Mouse (Mus musculus) heart, embryonic 15.5 days (tissue): Measurements from ENCODE around the gene Smarcd1. TPM values are rescaled to one million over a fixed set of nuclear protein-coding genes. Genes with fewer than 3 reads are reported as not detected.

Source experiments
- ATAC-seq: fragments of 200-750 bp; cut with Nextera tagmentation; replicated peaks from 2 replicates; pipeline ENCODE4 v1.8.0; 2017; ENCODE audit warnings: low read depth, moderate TSS enrichment; ENCODE audit not compliant: insufficient number of reproducible peaks, insufficient read depth, low FRiP score
- H3K27ac ChIP-seq: fragments of 300-500 bp; sonication (generic); 2 replicates; pipeline ENCODE4 v1.5.1; 2015; ENCODE audit warnings: mild to moderate bottlenecking, inconsistent platforms
- H3K27me3 ChIP-seq: fragments of 300-500 bp; sonication (generic); 2 replicates; pipeline ENCODE4 v1.6.1; 2015; ENCODE audit warnings: inconsistent platforms
- H3K36me3 ChIP-seq: fragments of 300-500 bp; sonication (generic); 2 replicates; pipeline ENCODE4 v1.6.1; 2015; ENCODE audit warnings: mild to moderate bottlenecking, inconsistent platforms
- H3K4me1 ChIP-seq: fragments of 300-500 bp; sonication (generic); replicated peaks from 2 replicates; pipeline ENCODE4 v1.6.1; 2015; ENCODE audit warnings: inconsistent platforms
- H3K4me2 ChIP-seq: fragments of 300-500 bp; sonication (generic); 2 replicates; pipeline ENCODE4 v1.6.1; 2015; ENCODE audit warnings: inconsistent platforms, mild to moderate bottlenecking, moderate library complexity
- H3K4me3 ChIP-seq: fragments of 300-500 bp; sonication (generic); 2 replicates; pipeline ENCODE4 v1.5.1; 2015; ENCODE audit warnings: mild to moderate bottlenecking, inconsistent platforms
- H3K9ac ChIP-seq: fragments of 300-500 bp; sonication (generic); 2 replicates; pipeline ENCODE4 v1.6.1; 2015; ENCODE audit warnings: mild to moderate bottlenecking, inconsistent platforms
- H3K9me3 ChIP-seq: fragments of 300-500 bp; sonication (generic); replicated peaks from 2 replicates; pipeline ENCODE4 v1.6.1; 2016; ENCODE audit warnings: inconsistent platforms
- WGBS: fragments of 180-500 bp; shearing (Covaris S2); methylation state at CpG from one replicate; pipeline ENCODE4 v1.1.7; 2015; ENCODE audit warnings: mixed read lengths; 5-methylcytosine and 5-hydroxymethylcytosine counted together
- polyA plus RNA-seq: library from polyadenylated mRNA; unstranded; fragments of >200 nt; fragmentation: Nextera tagmentation; extraction: Ambion mirVana; gene quantifications from 2 replicates; pipeline ENCODE4 v1.2.1, GENCODE M21; 2015

Gene Smarcd1
- polyA plus RNA-seq, 1 experiment from 2014 or later, result 17.7 TPM

- Histone ChIP-seq H3K4me1 (peaks cover 48% of the 10 kb centered on the region), H3K4me2 (peak overlapping the region; percentile 77), H3K27me3 (no peaks in the 10 kb centered on the region), H3K36me3 (peaks cover 42% of the 10 kb centered on the region), H3K9ac (peak overlapping the region; percentile 44), H3K27ac (peak overlapping the region; percentile 100), H3K4me3 (peak overlapping the region; percentile 32), H3K9me3 (no peaks in the 10 kb centered on the region)
- peak; percentile 52 for ATAC-seq
- WGBS, result 36% methylated on average over 7 of the region's 7 CpGs
Measured at GRCm38 (mm10) chr15:99704881-99705280, 3.0 kb downstream of the Smarcd1 start.

GRCm38 (mm10) chr15:99705440-99706048, 3.6 kb downstream of the Smarcd1 start, which contains the start of gene Gm17349:
TSS of gene Gm17349 (minus strand) at chr15:99705490.
- Histone ChIP-seq H3K4me3 (peak within 1 kb of the TSS; percentile 32), H3K4me1 (peaks cover 49% of the 10 kb centered on the region), H3K4me2 (peak within 1 kb of the TSS; percentile 77), H3K36me3 (peaks cover 49% of the 10 kb centered on the region), H3K9ac (peak within 1 kb of the TSS; percentile 44), H3K27ac (peak within 1 kb of the TSS; percentile 100), H3K9me3 (no peaks in the 10 kb centered on the region), H3K27me3 (no peaks in the 10 kb centered on the region)
- no peak for ATAC-seq
- 68% methylated on average over 11 of the region's 11 CpGs for WGBS

GRCm38 (mm10) chr15:99708176-99708575, 6.2 kb downstream of the Smarcd1 start:
- H3K27ac ChIP-seq, result no peak overlapping the region
- H3K36me3 ChIP-seq, result peaks cover 75% of the 10 kb centered on the region
- H3K4me3 ChIP-seq, result no peak overlapping the region
- H3K4me2 ChIP-seq, result no peak overlapping the region
- H3K9me3 ChIP-seq, result no peaks in the 10 kb centered on the region
- peaks cover 34% of the 10 kb centered on the region for H3K4me1 ChIP-seq
- H3K27me3 ChIP-seq, result no peaks in the 10 kb centered on the region
- H3K9ac ChIP-seq, result no peak overlapping the region
- no peak for ATAC-seq
- WGBS, result 92% methylated on average over 13 of the region's 13 CpGs

- no peak overlapping the region for H3K9ac ChIP-seq
- H3K27ac ChIP-seq, result no peak overlapping the region
- no peak overlapping the region for H3K4me3 ChIP-seq
- peaks cover 33% of the 10 kb centered on the region for H3K4me1 ChIP-seq
- ATAC-seq, result no peak
- H3K9me3 ChIP-seq, result no peaks in the 10 kb centered on the region
- no peaks in the 10 kb centered on the region for H3K27me3 ChIP-seq
- WGBS, result 85% methylated on average over 10 of the region's 10 CpGs
- peaks cover 79% of the 10 kb centered on the region for H3K36me3 ChIP-seq
- H3K4me2 ChIP-seq, result no peak overlapping the region
Measured at GRCm38 (mm10) chr15:99710221-99711190, 8.6 kb downstream of the Smarcd1 start.

- WGBS, result 66% methylated on average over 3 of the region's 3 CpGs
- H3K4me2 ChIP-seq, result no peak overlapping the region
- H3K9ac ChIP-seq, result no peak overlapping the region
- H3K9me3 ChIP-seq, result no peaks in the 10 kb centered on the region
- no peak overlapping the region for H3K4me3 ChIP-seq
- peaks cover 72% of the 10 kb centered on the region for H3K36me3 ChIP-seq
- H3K4me1 ChIP-seq, result peaks cover 36% of the 10 kb centered on the region
- no peak for ATAC-seq
- no peaks in the 10 kb centered on the region for H3K27me3 ChIP-seq
- H3K27ac ChIP-seq, result no peak overlapping the region
Measured at GRCm38 (mm10) chr15:99711491-99711890, 9.6 kb downstream of the Smarcd1 start.

GRCm38 (mm10) chr15:99712666-99713559, 11.0 kb downstream of the Smarcd1 start:
- peak overlapping the region; percentile 17; the same call in 1 of the 2 replicates for H3K9ac ChIP-seq
- 60% methylated on average over 13 of the region's 13 CpGs for WGBS
- no peak overlapping the region for H3K4me2 ChIP-seq
- H3K27ac ChIP-seq, result peak overlapping the region; percentile 84
- no peak overlapping the region for H3K4me3 ChIP-seq
- peaks cover 58% of the 10 kb centered on the region for H3K36me3 ChIP-seq
- no peak for ATAC-seq
- no peaks in the 10 kb centered on the region for H3K9me3 ChIP-seq
- peaks cover 47% of the 10 kb centered on the region for H3K4me1 ChIP-seq
- no peaks in the 10 kb centered on the region for H3K27me3 ChIP-seq

GRCm38 (mm10) chr15:99713569-99713968, 11.6 kb downstream of the Smarcd1 start:
- peaks cover 51% of the 10 kb centered on the region for H3K36me3 ChIP-seq
- no peak for ATAC-seq

GRCm38 (mm10) chr15:99714206-99714605, 12.3 kb downstream of the Smarcd1 start:
- Histone ChIP-seq H3K9me3 (no peaks in the 10 kb centered on the region), H3K4me2 (no peak overlapping the region), H3K27ac (peak overlapping the region; percentile 84), H3K9ac (no peak overlapping the region), H3K27me3 (no peaks in the 10 kb centered on the region), H3K36me3 (peaks cover 45% of the 10 kb centered on the region), H3K4me3 (no peak overlapping the region), H3K4me1 (peaks cover 47% of the 10 kb centered on the region)
- 41% methylated on average over 4 of the region's 4 CpGs for WGBS
- 0 out of 2 replicates have a peak, but pooled peaks have one; percentile 7 for ATAC-seq

More at GRCm38 (mm10) chr15:99713569-99713968, 11.6 kb downstream of the Smarcd1 start:
- H3K27me3 ChIP-seq, result no peaks in the 10 kb centered on the region
- WGBS, result 66% methylated on average over 3 of the region's 3 CpGs
- H3K9ac ChIP-seq, result peak overlapping the region; percentile 17; the same call in 1 of the 2 replicates
- H3K4me3 ChIP-seq, result no peak overlapping the region
- peak overlapping the region; percentile 84 for H3K27ac ChIP-seq
- no peaks in the 10 kb centered on the region for H3K9me3 ChIP-seq
- peaks cover 47% of the 10 kb centered on the region for H3K4me1 ChIP-seq
- no peak overlapping the region for H3K4me2 ChIP-seq

GRCm38 (mm10) chr15:99714858-99715257, 12.9 kb downstream of the Smarcd1 start:
- no peak for ATAC-seq
- no peak overlapping the region for H3K9ac ChIP-seq
- WGBS, result 49% methylated on average over 7 of the region's 7 CpGs
- no peaks in the 10 kb centered on the region for H3K27me3 ChIP-seq
- no peak overlapping the region for H3K4me2 ChIP-seq
- H3K36me3 ChIP-seq, result peaks cover 38% of the 10 kb centered on the region
- no peaks in the 10 kb centered on the region for H3K9me3 ChIP-seq
- peak overlapping the region; percentile 84 for H3K27ac ChIP-seq
- H3K4me3 ChIP-seq, result no peak overlapping the region
- H3K4me1 ChIP-seq, result peaks cover 47% of the 10 kb centered on the region

- no peak overlapping the region for H3K9ac ChIP-seq
- peak overlapping the region; percentile 84; the same call in 1 of the 2 replicates for H3K27ac ChIP-seq
- H3K9me3 ChIP-seq, result no peaks in the 10 kb centered on the region
- peaks cover 33% of the 10 kb centered on the region for H3K36me3 ChIP-seq
- no peaks in the 10 kb centered on the region for H3K27me3 ChIP-seq
- H3K4me3 ChIP-seq, result no peak overlapping the region
- no peak for ATAC-seq
- no peak overlapping the region for H3K4me2 ChIP-seq
- H3K4me1 ChIP-seq, result peaks cover 45% of the 10 kb centered on the region
- 71% methylated on average over 13 of the region's 13 CpGs for WGBS
Measured at GRCm38 (mm10) chr15:99715361-99715865, 13.5 kb downstream of the Smarcd1 start.
